Mouse (Mus musculus) ES-Bruce4 (cell line): Measurements from ENCODE around the gene Dnajc8.

Source experiments
- CTCF ChIP-seq: IDR thresholded peaks from one replicate; pipeline ENCODE4 v1.8.1; 2011; ENCODE audit warnings: low read depth, low read length
- EP300 ChIP-seq: IDR thresholded peaks from 2 replicates; pipeline ENCODE4 v1.6.1; 2011; ENCODE audit warnings: low read depth, low read length; ENCODE audit not compliant: insufficient read depth
- POLR2A ChIP-seq: IDR thresholded peaks from one replicate; pipeline ENCODE4 v1.8.1; 2011; ENCODE audit warnings: low read length; ENCODE audit not compliant: insufficient read depth

DNA sequence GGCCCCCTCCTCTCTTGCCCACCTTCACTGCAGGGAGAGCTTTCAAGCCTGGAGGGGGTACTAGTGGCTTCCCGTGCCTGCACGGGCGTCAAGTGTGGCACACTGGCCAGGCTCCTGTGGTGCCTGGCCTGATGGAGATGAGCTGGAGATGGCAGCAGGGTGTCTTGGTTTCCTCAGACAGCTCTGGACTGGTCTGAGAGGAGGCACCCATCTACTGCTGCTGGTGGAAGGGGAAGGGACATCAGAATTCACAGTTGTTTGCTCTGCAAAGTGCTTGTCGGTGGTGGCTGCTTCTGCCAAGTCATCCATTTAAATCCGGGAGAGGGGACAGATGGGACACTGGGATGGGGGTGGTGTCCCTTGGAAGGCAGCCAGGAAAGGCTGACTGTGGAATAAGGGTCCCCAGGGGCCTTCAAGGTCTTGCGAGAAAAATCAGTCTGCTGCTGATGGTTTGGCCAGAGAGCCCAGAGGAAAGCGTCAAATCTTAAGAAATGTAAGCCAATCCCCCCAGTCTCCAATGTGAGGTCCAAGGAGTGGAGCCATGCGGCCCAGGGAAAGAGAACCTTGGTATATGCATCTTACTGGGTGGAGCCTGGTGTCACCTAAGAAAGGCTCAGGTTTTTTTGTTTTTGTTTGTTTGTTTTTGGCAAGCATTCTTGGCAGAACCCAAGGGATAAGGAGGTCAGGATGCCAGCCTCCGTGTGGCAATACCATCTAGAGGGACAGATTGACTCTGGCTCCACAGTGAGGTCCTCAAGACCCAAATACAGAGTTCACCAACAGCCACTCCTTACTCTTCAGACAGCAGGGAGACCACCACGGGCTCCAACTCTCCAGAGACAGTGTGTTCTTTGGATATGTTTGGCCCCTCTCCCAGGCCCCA, 42.9 kb upstream of the Dnajc8 start:
- TF ChIP-seq CTCF (no peak), POLR2A (no peak), EP300 (no peak)
